Mouse (Mus musculus) liver, postnatal 0 days (tissue): ENCODE results near the gene Csk. TPM values are rescaled to one million over a fixed set of nuclear protein-coding genes. Genes with fewer than 3 reads are reported as not detected.

Experiments
- ATAC-seq: fragments of 200-750 bp; cut with Nextera tagmentation; 2 replicates; pipeline ENCODE4 v1.8.0; 2017; ENCODE audit warnings: mild to moderate bottlenecking, moderate library complexity
- DNase-seq: peaks from one replicate; pipeline ENCODE4 v3.0.0-alpha.2; 2016
- H3K27ac ChIP-seq: fragments of 300-500 bp; sonication (generic); 2 replicates; pipeline ENCODE4 v1.5.1; 2014; ENCODE audit warnings: antibody characterized with exemption, moderate library complexity, mild to moderate bottlenecking, low read depth
- H3K27me3 ChIP-seq: fragments of 300-500 bp; sonication (generic); 2 replicates; pipeline ENCODE4 v1.6.1; 2014; ENCODE audit warnings: low read length, control low read depth, mixed read lengths; ENCODE audit not compliant: insufficient read depth
- H3K36me3 ChIP-seq: fragments of 300-500 bp; sonication (generic); replicated peaks from 2 replicates; pipeline ENCODE4 v1.6.1; 2014; ENCODE audit warnings: mild to moderate bottlenecking, control low read depth, low read length, moderate library complexity, mixed read lengths; ENCODE audit not compliant: insufficient read depth
- H3K4me1 ChIP-seq: fragments of 300-500 bp; sonication (generic); 2 replicates; pipeline ENCODE4 v1.6.1; 2014; ENCODE audit warnings: antibody characterized with exemption, mild to moderate bottlenecking, control low read depth; ENCODE audit not compliant: insufficient read depth
- H3K4me2 ChIP-seq: fragments of 300-500 bp; sonication (generic); 2 replicates; pipeline ENCODE4 v1.6.1; 2014; ENCODE audit warnings: low read depth, mild to moderate bottlenecking, low read length, moderate library complexity, mixed read lengths
- H3K4me3 ChIP-seq: fragments of 300-500 bp; sonication (generic); 2 replicates; pipeline ENCODE4 v1.5.1; 2014; ENCODE audit warnings: low read depth, low read length
- H3K9ac ChIP-seq: fragments of 300-500 bp; sonication (generic); replicated peaks from 2 replicates; pipeline ENCODE4 v1.6.1; 2014; ENCODE audit warnings: mild to moderate bottlenecking, moderate library complexity
- H3K9me3 ChIP-seq: fragments of 300-500 bp; sonication (generic); 2 replicates; pipeline ENCODE4 v1.6.1; 2016; ENCODE audit warnings: mild to moderate bottlenecking, control low read depth, low read length, mixed read lengths
- CTCF ChIP-seq: sonication (generic); IDR thresholded peaks from 2 replicates; pipeline ENCODE4 v1.5.1; 2016; ENCODE audit warnings: antibody characterized with exemption, low read depth
- EP300 ChIP-seq: IDR thresholded peaks from 2 replicates; pipeline ENCODE4 v1.6.1; 2016; ENCODE audit warnings: antibody characterized with exemption, low read depth, mild to moderate bottlenecking
- WGBS: fragments of 180-500 bp; shearing (Covaris S2); extraction: QIAGEN DNeasy Blood & Tissue Kit; methylation state at CpG from one replicate; pipeline ENCODE4 v1.1.7; 2014; ENCODE audit not compliant: insufficient replicate concordance; 5-methylcytosine and 5-hydroxymethylcytosine counted together
- polyA plus RNA-seq: library from polyadenylated mRNA; unstranded; fragments of >200 nt; fragmentation: Nextera tagmentation; extraction: Ambion mirVana; gene quantifications from 2 replicates; pipeline ENCODE4 v1.2.1, GENCODE M21; 2015

The Csk gene
- 13.6 and 15.5 TPM in 2 replicates for polyA plus RNA-seq

DNA sequence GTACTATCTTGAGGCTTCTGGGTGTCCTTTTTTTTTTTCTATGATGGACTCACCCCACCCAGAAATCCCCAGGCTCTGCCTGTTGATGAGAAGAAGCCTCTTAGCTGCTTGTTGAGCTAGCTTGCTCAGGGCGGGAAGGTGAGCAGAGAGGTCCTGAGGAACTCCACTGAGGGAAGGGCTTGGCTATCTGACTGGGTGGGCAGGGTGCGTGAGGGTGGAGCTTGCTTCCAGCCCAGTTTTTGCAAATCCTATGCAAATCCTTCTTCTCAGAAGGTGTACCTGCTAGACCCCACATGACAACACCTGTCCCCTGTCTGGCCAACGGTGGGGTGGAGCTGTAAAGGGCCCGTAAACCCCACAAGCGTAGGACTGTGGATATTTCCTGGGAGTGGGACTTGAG is at the start of gene Csk:
Csk (minus strand) TSS at position 349 of the 400 bp plus-strand sequence.
- H3K4me1 ChIP-seq: peaks cover 24% of the 10 kb centered on the region
- 69% methylated on average over 5 of the region's 5 CpGs for WGBS
- DNase-seq: no peak
- H3K27me3 ChIP-seq: no peaks in the 10 kb centered on the region
- no peak within 1 kb of the TSS for H3K4me2 ChIP-seq
- H3K27ac ChIP-seq: peak within 1 kb of the TSS; percentile 64; the same call in 1 of the 2 replicates
- no peaks in the 10 kb centered on the region for H3K36me3 ChIP-seq
- TF ChIP-seq CTCF: no peak
- no peak for TF ChIP-seq EP300
- ATAC-seq: no peak
- no peak within 1 kb of the TSS for H3K4me3 ChIP-seq
- no peak within 1 kb of the TSS for H3K9ac ChIP-seq
- H3K9me3 ChIP-seq: no peaks in the 10 kb centered on the region

DNA sequence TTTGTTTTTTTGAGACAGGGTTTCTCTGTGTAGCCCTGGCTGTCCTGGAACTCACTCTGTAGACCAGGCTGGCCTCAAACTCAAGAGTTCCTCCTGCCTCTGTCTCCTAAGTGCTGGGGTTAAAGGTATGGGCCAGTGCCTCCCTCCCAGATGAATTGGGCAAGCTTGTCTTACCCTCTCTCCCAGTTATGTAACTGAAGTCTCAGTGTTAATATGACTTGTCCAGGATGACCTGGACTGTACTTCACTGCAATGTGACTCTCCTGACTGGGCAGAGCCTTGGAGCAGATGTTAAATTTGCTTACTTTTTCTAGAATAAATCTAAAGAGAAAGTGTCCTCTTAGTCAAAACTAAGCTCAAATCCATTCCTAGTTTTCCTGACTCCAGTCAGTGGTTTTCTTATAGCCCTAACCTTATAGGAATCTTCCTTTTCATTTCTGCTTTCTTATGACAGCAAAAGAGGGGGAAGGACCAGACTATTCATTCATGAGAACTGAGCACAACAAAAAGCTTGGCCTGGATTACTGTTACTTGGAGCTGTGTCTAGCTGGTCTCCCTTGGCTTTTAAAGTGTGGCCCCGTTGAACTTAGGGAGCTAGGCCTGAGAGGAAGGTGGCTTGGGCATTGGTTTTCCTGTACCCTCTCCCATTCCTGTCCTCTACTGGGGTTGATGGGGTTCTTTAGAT is 45.2 kb upstream of the Csk start:
- ATAC-seq: no peak
- no peak overlapping the region for H3K4me3 ChIP-seq
- 62% methylated on average over 1 of the region's 1 CpGs for WGBS
- no peak for DNase-seq
- no peak overlapping the region for H3K27ac ChIP-seq
- no peaks in the 10 kb centered on the region for H3K9me3 ChIP-seq
- H3K27me3 ChIP-seq: peaks cover 16% of the 10 kb centered on the region
- TF ChIP-seq EP300 (no peak), CTCF (no peak)
- H3K9ac ChIP-seq: no peak overlapping the region
- no peak overlapping the region for H3K4me2 ChIP-seq
- no peaks in the 10 kb centered on the region for H3K36me3 ChIP-seq
- peaks cover 2% of the 10 kb centered on the region; the same call in 1 of the 2 replicates for H3K4me1 ChIP-seq

DNA sequence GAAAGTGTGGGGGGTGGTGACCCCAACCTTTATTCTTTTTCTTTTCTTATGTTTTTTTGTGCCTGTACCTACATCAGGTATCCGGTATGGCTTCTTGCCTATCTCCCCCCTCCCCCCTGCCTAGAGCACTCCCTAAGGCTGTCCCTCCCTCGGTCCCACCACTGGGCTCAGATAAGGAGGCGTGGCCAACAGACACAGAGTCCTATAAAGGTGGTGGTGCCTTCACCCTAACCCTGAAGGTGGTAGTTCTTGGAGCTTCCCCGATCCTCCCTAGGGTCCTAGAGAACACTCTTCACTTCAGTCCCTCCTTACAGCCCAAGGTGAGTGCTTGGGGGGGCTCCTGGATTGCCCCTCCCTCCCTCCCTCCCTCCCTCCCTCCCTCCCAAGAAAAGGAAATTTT is 43.9 kb upstream of the Csk start:
- H3K36me3 ChIP-seq: no peaks in the 10 kb centered on the region
- H3K27me3 ChIP-seq: peaks cover 16% of the 10 kb centered on the region
- DNase-seq: no peak
- WGBS: 29% methylated on average over 4 of the region's 4 CpGs
- no peak overlapping the region for H3K9ac ChIP-seq
- H3K9me3 ChIP-seq: no peaks in the 10 kb centered on the region
- no peak overlapping the region for H3K4me2 ChIP-seq
- no peak overlapping the region for H3K4me3 ChIP-seq
- peaks cover 2% of the 10 kb centered on the region; the same call in 1 of the 2 replicates for H3K4me1 ChIP-seq
- no peak overlapping the region for H3K27ac ChIP-seq
- ATAC-seq: no peak
- no peak for TF ChIP-seq EP300
- TF ChIP-seq CTCF: no peak

DNA sequence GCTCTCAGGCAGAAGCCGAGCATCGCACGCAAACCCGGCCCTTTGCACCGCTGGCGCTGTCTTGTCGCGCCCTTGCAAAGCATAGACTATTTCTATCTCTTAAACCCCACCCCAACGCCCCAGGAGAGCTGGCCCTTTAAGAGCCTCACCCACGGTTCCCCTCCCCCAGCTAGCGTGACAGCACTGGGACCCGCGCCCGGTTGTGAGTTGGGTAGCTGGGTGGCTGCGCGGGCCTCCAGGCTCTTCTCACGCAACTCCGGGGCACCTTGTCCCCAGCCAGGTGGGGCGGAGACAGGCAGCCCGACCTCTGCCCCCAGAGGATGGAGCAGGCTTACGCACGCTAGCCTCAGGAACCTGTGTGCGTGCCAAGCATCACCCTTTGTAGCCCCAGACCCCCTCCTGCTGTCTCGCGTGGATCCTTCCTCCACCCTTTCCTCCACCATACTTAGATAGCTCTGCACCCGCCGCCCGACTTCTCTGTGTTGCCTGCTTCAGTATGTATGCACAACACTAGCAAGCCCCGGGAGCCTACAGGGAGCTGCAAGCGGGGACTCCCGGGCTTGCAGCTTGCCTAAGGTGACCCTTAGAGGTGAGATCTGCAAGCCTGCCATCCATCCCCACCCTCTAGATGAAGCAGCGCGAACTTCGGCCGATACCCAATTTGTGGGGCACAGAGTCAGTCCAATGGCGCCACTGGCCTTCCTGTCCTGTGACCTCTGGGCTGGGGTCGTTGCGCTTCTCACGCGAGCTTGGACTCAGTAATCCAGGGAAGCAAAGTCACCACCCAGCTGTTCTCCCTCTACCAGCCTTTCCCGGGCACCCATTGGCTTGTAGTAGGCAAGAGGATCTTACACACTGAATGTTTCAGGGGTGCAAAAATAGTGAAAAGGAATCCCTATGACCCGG is 43.2 kb upstream of the Csk start:
- Histone ChIP-seq H3K4me3 (peak overlapping the region; percentile 14; the same call in 1 of the 2 replicates), H3K27ac (no peak overlapping the region), H3K9ac (0 out of 2 replicates have a peak overlapping the region, but pooled peaks have one; percentile 6), H3K36me3 (no peaks in the 10 kb centered on the region), H3K27me3 (peaks cover 16% of the 10 kb centered on the region), H3K9me3 (no peaks in the 10 kb centered on the region), H3K4me2 (peak overlapping the region; percentile 65), H3K4me1 (peaks cover 2% of the 10 kb centered on the region; the same call in 1 of the 2 replicates)
- peak; percentile 71 for ATAC-seq
- 3% methylated on average over 41 of the region's 42 CpGs for WGBS
- TF ChIP-seq EP300: peak; percentile 7; the same call in 1 of the 2 replicates
- TF ChIP-seq CTCF: no peak
- DNase-seq: peak; percentile 56

DNA sequence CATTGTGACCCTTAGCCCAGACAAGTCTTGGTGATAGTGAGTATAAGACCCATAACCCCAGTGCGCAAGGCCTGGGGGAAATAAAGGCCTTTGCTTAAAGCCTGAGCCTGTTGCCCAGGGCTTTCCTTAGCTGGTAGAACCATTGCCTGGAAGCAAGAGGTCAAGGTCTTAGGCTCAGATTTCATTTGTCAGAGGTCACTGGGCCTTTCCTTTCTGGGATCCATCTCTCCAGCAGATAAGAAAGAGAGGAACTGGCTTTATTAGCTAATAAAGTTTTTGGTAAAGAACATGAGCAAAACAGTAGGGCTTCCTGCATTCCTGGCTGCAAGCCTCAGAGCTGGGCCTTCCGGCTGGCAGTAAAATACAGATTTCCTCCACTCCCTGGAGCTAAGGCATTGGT is 40.7 kb upstream of the Csk start:
- 74% methylated on average over 2 of the region's 2 CpGs for WGBS
- TF ChIP-seq EP300 (no peak), CTCF (no peak)
- Histone ChIP-seq H3K27me3 (peaks cover 16% of the 10 kb centered on the region), H3K9me3 (no peaks in the 10 kb centered on the region), H3K4me3 (no peak overlapping the region), H3K27ac (no peak overlapping the region), H3K4me2 (no peak overlapping the region), H3K9ac (no peak overlapping the region), H3K4me1 (peaks cover 2% of the 10 kb centered on the region; the same call in 1 of the 2 replicates), H3K36me3 (no peaks in the 10 kb centered on the region)
- DNase-seq (no peak), ATAC-seq (no peak)

DNA sequence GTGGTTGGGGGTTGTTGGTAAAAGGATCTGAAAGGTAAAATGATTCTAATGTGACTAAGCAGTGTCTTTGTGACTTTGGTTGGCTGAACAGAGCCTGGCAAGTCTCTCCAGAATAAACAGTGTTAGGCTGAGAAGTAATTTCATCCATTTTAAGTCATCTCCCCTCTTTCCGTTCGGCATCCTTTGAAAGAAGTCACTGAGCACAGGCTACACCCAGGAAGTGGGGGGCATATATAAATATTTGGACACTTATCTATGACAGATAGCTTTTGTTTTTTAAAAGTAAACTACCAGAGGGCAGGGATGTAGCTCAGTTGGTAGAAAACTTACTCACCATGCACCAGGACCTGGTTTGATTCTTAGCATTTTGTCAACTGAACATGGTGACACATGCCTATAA is 35.2 kb upstream of the Csk start:
- Histone ChIP-seq H3K36me3 (no peaks in the 10 kb centered on the region), H3K4me2 (no peak overlapping the region), H3K4me3 (no peak overlapping the region), H3K27me3 (no peaks in the 10 kb centered on the region), H3K4me1 (no peaks in the 10 kb centered on the region), H3K27ac (no peak overlapping the region), H3K9me3 (no peaks in the 10 kb centered on the region), H3K9ac (no peak overlapping the region)
- TF ChIP-seq CTCF (no peak), EP300 (no peak)
- WGBS: 83% methylated on average over 2 of the region's 2 CpGs
- ATAC-seq (no peak), DNase-seq (no peak)
